Mouse (Mus musculus) MEL-GATA-1-ER (cell line): ENCODE measurements around the gene Ly75.
A peak's percentile ranks its signal among the peaks of the same experiment; 100 is the strongest.

Experiments
- DNase-seq: peaks from one replicate; pipeline ENCODE4 v3.0.0-alpha.2; 2012; ENCODE audit warnings: low read depth; ENCODE audit errors: extremely low read depth

The Ly75 gene

DNA sequence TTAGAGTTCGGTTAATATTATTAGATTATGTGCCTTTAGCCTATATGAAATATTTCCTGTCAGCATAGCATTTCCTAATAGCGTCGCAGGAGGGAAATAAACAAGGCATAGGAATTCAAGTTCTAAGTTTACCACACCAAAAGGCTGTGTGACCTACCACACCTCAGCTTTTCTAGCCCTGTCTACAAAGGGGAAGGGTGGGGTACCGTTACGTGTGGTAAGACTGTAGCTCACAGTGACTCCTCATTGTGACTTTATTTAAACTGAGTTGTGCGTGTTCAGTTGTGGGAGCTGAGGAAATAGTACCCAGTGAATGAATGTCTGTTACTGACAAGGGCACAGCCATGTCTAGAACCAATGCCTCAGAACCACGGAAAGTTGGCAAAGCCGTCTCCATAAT is 8.0 kb downstream of the Ly75 start:
- no peak for DNase-seq

DNA sequence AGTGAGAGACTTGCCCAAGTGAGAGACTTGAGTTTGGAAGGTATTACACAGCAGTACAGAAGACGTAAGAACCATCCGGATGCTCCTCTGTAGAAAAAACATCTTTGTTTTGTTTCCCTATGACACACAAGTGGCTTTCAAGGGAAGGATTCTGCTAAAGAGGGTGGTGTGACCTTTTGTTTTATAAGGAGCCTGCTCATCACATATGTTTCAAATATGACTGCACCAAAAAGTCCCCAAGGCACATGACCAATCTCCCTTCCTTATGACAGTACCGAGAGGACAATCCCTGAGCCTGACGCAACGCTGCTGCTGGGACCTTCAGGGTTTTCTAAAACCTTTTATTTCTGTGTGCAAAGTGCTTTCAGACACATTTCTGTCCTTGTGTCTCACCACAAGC is 12.9 kb downstream of the Ly75 start:
- no peak for DNase-seq

DNA sequence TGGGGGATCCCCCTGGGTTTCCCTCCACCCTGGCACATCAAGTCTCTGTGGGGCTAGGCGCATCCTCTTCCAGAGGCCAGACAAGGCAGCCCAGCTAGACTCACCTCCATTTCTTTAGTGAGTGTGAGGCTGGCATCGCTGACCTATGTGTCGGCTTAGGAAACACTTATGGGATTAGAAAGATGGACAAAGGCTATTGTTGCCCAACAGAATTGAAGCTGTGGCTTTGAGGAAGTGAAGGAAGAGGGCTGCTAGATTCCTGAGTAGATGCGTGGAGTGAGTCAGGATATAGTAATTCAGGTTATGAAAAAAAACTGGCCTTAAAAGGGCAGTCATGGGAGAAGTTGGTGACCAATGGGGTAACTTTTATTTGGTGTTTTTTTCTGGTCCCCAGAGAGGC is 13.6 kb downstream of the Ly75 start:
- no peak for DNase-seq

DNA sequence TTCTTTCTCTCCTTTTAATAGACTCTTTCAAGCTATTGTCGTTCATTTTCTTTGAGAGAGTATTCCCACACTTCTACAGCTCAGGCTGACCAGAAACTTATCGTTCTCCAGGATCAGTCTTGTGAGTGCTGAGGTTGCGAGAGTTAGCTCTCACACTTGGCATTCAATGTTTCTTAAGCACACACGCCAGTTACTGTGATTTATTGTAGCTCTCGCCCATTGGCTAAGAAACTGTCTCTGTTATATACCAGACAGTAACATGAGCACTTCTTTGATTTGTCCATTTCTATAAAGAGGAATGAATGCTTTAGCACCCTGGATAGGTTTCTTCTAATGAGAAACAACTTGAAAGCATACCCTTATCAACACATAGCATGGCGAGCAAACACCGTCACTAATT is 15.2 kb downstream of the Ly75 start:
- DNase-seq: no peak

DNA sequence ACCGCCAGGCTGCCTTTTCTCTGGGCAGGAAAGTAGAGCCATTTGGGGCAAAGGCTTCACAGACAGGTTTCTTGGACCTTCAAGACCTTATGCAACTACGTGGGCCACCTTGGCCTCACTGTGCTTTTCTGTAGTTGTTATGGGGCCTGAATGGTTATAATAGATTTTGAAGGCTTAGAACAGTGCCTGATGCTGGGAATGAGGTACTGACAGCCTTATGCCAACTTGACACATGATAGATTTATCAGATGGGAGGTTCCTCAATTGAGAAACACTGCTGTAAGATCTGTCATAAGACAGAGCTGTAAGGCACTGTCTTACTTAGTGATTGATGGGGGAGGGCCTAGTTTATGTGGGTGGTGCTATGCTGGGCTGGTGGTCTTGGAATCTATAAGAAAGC is 15.9 kb downstream of the Ly75 start:
- no peak for DNase-seq

DNA sequence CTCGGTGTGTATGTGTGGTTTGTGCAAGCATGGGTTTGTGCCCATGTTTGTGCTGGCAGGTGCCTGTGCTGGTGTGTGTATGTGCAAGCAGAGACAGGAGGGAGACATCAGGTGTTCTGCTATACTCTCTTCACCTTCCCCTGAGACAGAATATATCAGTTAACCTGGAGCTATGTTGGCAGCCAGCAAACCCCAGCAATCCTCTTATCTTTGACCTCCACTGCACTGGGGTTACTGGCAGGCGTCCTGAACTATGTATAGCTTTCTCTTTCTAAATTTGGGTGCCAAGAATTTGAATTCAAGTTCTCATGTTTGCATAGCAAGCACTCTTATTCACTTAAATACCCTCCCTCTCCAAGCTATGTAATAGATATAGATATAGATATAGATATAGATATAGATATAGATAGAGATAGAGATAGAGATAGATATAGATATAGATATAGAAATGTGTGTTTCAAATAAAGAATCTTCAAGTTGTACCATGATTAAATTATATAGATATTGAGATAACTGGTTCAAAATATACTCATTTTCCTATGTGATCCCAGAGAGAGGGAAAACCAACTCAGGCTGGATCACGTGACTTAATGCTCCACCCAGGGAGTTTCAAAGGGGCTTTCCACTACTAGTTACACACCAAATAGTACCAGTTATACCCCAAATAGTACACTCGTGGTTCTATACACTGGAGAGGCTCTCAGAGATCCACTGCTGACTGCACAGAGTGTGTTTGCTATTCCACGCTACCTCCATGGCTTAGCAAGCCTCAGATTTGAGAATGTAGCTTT is 17.1 kb downstream of the Ly75 start:
- DNase-seq: no peak

DNA sequence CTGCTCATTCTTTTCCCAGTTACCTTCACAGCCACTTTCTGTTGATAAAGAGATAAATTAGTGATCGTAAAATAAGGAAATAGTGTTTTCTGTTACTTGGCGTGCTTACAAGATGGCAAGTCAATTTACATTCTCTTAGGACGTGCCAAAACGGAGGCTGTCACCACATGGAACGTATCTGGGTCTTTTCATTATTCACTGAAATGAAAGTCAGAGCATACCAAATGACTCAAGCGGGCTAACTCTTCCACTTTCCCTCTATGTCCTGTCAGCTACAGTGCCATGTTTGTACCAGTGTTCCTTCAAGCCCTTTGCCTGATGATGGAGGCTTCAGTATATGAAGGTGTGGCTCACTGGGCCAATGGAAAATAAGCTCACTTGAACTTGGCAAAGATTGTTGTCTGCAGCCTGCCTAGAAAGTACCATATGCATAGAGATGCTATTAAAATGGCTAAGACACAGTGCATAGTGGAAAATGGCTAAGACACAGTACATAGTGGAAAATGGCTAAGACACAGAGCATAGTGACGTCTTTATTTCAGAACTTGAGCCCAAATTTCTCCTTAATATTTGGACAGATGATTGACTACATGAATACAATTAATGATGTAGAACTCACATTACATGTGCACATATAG is 17.8 kb downstream of the Ly75 start:
- DNase-seq: no peak

DNA sequence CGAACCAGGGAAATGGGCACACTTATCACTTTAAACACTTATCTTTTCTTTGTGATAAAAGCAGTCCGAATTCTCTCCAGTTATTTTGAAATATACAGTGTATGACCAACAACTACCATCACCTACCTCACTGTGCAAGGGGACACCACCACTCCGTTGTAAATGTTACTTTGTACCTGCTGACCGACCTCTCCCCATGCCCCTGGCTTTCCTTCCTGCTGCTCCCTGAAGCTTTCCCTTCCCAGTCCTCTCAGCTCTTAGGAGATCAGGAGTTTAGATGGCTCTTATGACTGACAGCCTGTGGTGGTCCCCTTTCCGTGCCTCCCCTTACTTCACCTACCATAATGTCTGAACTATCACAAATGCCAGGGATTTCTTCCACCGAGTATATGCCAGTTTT is 21.0 kb downstream of the Ly75 start:
- DNase-seq: no peak

DNA sequence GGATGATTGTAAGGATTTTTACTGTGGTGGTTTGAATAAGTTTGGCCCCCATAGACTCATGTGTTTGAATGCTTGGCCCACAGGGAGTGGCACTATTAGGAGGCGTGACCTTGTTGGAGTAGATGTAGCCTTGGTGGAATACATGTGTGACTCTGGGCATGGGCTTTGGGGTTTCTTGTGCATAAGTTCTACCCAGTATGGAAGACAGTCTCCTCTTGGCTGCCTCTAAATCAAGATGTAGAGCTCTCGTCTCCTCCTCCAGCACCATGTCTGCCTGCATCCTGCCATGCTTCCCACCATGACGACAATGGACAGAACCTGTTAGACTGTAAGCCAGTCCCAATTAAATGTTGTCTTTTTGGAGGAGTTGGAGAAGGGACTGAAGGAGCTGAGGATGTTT is 23.3 kb downstream of the Ly75 start:
- DNase-seq: no peak

DNA sequence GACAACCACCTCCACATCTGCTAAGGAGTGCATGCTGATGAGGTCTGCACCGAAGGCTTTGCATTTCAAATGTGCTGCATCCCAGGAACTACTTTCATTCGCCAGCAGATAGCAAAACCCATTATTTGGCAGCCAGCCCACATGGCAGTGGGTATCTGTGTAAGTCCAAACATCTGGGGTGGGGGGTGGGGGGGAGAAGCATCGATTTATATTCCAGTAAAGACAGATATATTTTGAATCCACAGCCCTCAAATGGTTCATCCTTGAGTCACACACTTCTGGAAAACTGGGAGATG is 27.8 kb downstream of the Ly75 start:
- DNase-seq: no peak

DNA sequence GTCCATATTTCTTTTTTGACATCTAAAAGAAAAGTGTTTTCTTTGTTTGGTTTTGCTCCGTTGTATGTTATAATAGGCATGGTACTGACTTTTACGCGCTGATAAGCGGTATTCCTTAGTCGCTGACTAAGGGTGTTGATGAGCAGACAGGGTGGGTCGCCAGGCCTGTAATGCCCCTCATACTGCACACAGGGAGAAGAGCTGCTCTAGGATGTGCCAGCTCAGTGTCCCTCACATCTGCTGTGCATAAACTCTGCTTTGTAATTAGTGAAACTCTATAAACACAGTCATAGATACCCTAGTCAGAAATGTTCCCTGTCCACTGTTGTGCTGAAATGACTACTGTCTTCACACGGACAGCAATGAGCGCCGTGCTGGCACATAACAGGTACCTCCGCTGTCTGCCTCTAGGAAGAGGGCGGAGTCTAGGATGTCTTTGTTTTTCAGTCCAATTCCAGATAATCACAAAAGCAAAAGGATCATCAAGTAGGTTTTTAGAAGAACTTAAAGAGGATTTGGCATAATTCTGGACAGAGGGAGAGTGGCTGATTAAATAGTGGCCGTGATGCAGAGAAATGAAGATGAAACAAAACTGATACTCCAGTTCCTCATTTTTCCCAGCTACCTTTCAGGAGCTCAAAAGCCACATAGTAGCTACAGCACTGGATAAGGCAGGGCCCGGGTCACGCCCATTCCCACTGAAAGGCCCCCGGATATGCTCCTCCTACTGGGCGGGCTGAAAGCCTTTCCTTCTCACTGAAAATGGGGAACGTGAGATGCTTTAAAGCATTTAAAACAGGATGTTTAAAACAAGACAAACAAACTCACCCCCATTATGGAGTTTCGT is 28.3 kb downstream of the Ly75 start:
- DNase-seq: peak; percentile 84

DNA sequence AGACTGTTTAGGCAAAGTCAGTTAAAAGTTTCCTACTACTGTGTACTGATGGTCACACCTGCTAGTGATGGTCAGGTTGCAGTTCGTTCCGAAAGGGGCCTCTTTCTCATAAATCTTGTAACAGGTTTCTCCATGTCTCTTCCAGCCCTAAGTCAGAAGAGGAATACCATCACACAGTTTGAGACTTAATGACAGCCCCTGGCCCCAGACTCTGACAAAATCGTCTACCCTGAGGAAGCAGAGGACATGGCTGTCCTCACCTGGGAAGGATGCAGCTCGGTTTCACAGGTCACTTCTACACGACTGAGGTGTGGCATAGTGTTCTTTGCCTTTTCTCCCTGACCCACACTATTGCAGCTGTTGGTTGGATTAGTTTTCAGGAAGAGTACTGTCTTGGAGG is 30.8 kb downstream of the Ly75 start:
- no peak for DNase-seq

DNA sequence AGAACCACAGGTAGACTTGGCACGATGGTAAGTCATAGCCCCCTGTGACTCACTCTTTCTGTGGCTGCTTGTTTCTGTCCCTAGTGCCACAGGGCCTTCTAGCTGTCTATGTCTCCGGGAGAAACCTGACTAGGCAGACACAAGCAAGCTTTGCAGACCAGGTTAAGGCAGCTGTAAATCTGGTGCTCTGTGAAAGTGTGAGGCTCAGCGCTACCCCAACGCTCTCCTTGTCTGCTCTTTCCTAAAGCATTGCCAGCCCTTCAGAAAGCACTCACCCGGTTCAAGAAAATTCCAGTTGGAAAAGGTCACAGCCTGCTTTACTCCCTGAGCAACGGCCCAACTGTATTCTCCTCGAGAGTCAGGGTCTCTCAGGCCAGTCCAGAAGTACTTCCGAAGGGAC is 31.3 kb downstream of the Ly75 start:
- DNase-seq: no peak

DNA sequence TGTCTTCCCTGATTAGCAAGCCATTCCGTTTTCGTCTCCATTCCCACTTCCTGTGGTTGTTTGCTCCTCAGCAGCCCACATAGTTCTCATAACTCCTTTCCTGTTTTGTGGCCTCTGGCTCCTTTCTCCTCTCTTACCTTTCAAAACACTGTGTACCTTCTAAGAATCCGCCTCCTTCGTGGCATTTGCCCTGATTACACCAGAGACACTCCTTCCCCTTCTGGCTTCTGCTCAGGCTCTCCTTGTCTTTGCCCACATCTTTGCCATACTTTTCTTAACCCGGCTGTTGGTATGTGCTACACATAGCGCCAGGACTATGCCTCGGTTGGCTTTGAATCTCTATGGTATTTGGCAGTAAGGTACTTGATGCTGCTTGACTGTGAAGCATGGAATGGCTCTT is 35.2 kb downstream of the Ly75 start:
- DNase-seq: no peak

DNA sequence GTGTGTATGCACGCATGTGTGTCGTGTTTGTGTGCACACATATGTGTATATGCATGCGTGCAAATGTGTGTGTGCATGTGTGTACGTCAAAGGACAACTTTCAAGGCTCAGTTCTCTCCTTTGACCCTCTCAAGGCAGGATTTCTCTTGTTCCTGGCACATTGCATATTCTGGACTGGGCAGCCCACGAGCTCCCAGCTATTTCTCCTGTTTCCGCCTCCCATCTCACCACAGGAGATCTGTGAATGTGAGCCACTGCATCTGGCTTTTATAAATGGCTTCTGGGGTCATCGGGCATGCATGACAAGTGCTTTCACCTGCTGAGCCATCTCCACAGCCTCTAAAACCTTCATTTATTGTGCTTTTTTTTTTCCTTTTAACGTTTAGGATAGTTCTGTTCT is 36.6 kb downstream of the Ly75 start:
- no peak for DNase-seq

DNA sequence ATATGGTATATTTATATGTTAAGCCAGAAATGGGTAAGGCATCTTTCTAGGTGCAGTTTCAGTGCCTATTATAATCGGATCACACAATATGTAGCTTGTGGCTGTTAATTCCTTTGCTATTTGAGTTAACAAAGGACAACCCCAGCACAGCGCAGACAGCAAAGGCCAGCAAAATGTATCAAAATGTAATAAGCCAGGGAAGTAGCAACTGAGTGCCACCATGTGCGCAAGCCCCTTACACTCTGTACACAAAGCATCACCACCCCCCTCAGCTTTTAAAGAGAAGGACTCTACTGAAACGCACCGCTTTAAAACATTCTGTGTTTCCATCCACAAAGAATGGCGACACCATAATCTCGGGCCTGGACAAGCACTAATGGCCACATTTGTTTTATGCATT is 37.4 kb downstream of the Ly75 start:
- no peak for DNase-seq

DNA sequence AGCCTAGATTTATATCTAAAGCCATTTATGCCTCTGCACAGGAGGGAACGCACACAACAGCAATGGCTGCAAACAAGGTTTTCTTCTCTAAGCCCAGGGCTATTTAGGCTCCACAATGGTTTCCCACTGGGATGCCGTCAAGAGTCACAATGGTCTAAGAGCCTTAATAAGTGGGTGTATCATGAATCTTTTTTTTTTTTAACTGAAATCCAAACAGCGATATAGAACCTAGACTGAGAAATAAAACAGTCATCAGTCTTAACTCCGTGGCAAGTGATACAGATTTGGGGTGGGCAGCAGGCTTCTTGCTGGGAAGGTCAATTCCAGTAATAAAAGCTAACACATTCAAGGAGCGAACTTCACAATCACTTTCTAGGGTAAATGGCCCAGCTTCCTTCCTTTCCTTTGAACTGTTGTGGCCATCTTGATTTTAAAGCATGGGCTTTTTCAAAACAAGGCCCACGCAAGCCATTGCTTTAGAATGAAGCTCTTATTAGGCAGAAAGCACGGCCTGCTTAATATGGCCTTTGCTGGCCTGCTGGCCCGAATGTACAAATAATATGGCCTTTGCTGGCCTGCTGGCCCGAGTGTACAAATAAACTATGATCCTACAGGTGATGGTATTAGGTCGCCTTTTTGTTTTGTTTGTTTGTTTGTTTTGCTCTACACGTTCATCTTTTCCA is 39.4 kb downstream of the Ly75 start:
- no peak for DNase-seq

DNA sequence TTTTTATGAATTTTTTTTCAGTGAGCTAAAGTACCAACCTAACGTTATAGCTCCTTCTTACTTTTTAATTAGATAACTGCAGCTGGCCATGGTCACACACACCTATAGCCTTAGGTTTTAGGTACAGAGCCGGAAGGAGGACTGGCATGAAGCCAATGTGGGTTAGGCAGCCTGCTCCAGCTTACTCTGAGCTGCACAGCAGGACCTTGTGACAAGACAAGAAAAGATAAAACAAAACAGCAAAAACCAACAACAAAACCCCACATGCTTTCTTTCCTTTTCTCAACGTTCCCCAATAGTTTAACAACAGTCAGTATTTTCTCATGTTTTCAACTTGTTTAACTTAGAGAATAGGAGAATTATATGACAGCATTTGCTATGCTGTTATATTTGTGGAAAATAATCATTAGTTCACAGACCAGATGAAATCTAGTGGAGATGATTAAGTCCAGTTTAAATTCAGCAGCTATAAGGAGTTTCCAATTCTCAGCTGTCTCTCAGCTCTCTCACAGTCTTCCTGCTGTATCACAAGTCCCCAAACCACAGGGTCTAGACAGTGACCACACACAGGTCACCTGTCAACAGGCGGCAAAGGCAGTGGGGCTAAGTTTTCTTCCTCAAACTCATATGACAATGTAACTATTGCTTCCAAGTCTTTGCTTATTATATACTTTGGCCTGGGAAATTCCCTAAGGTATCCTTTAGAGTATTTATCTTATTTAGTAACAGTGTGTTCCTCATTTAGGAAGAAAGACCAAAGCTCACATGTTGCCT is 40.8 kb downstream of the Ly75 start:
- no peak for DNase-seq

DNA sequence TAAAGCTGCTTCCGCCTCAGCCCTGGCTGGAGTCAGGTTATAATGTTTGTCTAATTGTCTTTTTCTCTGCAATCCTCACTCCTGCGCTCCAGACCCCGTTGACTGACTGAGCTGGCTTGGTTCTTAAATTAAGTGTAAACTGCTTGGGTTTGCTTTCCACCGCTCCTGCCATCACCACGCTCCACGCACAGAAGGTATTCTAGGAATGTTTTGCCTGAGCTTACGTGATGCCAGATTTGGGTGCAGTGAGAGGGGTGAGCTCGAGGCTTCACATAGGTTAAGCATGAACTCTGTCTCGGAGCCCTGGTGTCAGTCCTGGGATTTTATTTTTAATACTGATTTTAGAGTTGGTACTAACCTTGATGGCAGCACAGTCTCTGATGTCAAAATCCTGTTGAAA is 45.2 kb downstream of the Ly75 start:
- no peak for DNase-seq

DNA sequence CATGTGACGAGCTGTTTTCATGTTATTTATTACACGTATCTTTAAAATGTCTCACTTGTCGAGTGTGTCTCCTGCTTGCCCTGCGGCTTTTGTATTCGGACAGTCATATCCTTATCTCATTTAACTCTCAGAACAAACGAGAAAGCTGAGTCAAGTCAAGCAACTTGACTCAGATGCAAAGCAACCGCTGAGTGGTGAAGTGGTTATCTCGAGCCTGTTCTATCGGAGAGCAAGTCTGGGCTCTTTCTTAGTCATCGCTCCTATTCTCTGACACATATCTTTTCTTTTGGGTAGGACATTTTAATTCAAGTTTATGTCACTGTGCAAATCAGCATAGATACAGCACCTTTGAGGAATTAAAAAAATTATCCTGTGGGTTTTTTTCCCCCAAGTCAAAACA is 54.5 kb downstream of the Ly75 start:
- DNase-seq: no peak

DNA sequence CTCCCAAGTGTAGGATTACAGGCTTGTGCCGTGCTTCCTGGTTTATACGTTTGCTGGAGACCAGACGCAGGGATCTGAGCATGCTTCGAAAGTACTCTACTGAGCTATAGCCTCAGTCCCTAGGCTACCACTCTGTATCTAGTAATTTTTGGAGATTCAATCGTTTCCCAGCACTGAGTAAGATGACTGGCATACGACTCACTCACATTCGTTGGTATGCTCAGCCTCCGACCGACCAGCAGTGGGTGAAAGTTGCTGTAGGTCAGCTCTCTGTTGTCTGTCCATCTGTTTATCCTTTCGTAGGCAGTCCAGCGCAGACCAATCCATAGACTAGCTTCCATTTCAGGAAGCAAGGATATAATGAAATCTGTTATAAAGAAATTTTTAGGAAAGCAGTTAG is 55.5 kb downstream of the Ly75 start:
- DNase-seq: no peak
